Mouse (Mus musculus): ENCODE data around the gene Yes1. TPM values are rescaled to one million over a fixed set of nuclear protein-coding genes. Genes with fewer than 3 reads are reported as not detected.

Gene Yes1
- total and polyA plus RNA-seq, 3 experiments, result 2.0 to 4.1 (median 2.2) TPM

DNA sequence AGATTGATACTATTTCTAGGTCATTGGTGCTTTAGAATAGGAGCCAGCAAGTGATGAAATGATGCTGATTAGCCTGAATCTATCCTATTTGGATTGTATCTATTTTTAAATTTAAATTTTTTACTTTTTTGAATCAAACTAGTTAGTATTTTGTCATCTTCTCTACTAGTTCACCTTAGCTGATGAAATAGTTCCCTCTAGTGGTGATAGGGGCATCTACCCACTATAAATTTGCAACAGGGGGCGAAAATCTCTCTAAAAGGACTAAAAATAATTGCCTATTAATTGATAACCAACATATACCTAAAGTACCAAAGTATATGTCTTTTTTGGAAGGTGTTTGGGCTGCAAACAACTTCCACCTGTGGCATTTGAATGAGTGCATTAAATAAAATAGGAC, 46.4 kb downstream of the Yes1 start (continued):
- no peak for TF ChIP-seq MXI1 (IDR thresholded peaks at IDR 0.05; ENCODE audit: low read depth, low read length)
- TF ChIP-seq E2F4 (IDR thresholded peaks at IDR 0.05; ENCODE audit: insufficient replicate concordance, low read depth, low read length), result no peak
- TF ChIP-seq PAX5 (IDR thresholded peaks at IDR 0.05; ENCODE audit: low read length), result no peak
- TF ChIP-seq MYC (IDR thresholded peaks at IDR 0.05; ENCODE audit: low read depth, low read length), result no peak
- TF ChIP-seq UBTF (IDR thresholded peaks at IDR 0.05; ENCODE audit: low read depth, low read length), result no peak
- TF ChIP-seq NRF1 (IDR thresholded peaks at IDR 0.05; ENCODE audit: low read depth, low read length), result no peak
- TF ChIP-seq RAD21 (IDR thresholded peaks at IDR 0.05; ENCODE audit: low read depth, low read length), result peak; percentile 88

DNA sequence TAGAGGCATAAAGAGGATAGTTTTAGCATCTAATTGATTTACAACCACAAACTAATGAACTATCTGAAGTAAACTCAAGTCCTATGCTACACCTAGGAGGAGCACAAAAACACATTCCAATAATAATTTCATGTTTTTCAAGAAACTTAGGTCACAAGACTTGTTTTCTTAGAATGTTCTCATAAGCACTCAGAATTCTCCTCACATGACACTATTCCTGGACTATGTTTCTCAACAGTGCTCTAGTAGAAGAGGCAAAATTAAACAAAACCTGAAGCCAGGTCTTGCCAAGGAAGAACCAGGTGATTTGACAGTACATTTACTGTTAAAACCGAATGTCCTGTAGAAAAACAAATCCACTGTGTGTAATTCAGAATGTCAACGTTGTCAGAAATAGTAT, 71.5 kb downstream of the Yes1 start:
- no peak for TF ChIP-seq NRF1 (IDR thresholded peaks at IDR 0.05; ENCODE audit: low read depth, low read length)
- TF ChIP-seq HCFC1 (IDR thresholded peaks at IDR 0.05; ENCODE audit: low read depth, low read length), result no peak
- no peak for TF ChIP-seq ZNF384 (IDR thresholded peaks at IDR 0.05; ENCODE audit: low read depth, low read length)
- no peak for TF ChIP-seq TBP (conservative IDR thresholded peaks at IDR 0.05; ENCODE audit: low read depth, low read length)
- no peak for TF ChIP-seq ZKSCAN1 (IDR thresholded peaks at IDR 0.05; ENCODE audit: borderline replicate concordance, low read depth, low read length)
- TF ChIP-seq RAD21 (IDR thresholded peaks at IDR 0.05; ENCODE audit: low read depth, low read length), result no peak
- TF ChIP-seq SIN3A (IDR thresholded peaks at IDR 0.05; ENCODE audit: low read length), result no peak
- TF ChIP-seq RCOR1 (conservative IDR thresholded peaks at IDR 0.05; ENCODE audit: low read depth, low read length), result no peak
- TF ChIP-seq MAFK (IDR thresholded peaks at IDR 0.05; ENCODE audit: insufficient replicate concordance, low read length), result no peak
- no peak for TF ChIP-seq POLR2AphosphoS2 (IDR thresholded peaks at IDR 0.05; ENCODE audit: low read depth, low read length)
- TF ChIP-seq EP300 (IDR thresholded peaks at IDR 0.05; ENCODE audit: low read length), result no peak
- no peak for DNase-seq (ENCODE audit: extremely low read depth)
- no peaks in the 10 kb centered on the region for H3K4me1 ChIP-seq (ENCODE audit: control insufficient read depth in 1 of 2, insufficient read depth in 2 of 2)
- dilution Hi-C loops (cut with MboI; ENCODE audit: extremely low pct_ligation_motif_present, extremely low pct_unique_long_range_greater_than_20kb, low sequenced_read_pairs) (no loop called here), in situ Hi-C loops (cut with MboI; ENCODE audit: low pct_ligation_motif_present, low pct_unique_long_range_greater_than_20kb, low sequenced_read_pairs) (no loop called here)
- H3K79me2 ChIP-seq (replicated peaks; ENCODE audit: control insufficient read depth, extremely low read depth, insufficient read depth, poor library complexity, severe bottlenecking), result no peaks in the 10 kb centered on the region
- no peak overlapping the region for H3K9ac ChIP-seq (ENCODE audit: insufficient read depth, low read depth)
- H3K27me3 ChIP-seq (replicated peaks), result no peaks in the 10 kb centered on the region
- peaks cover 0 to 9% of the 10 kb centered on the region in 2 experiments for H3K36me3 ChIP-seq (replicated peaks in 1 of 2; ENCODE audit: control insufficient read depth in 1 of 2, insufficient read depth in 1 of 2, low read length in 1 of 2)
- H3K4me2 ChIP-seq (ENCODE audit: insufficient read depth, low read depth, poor library complexity, severe bottlenecking), result no peak overlapping the region
- H3K27ac ChIP-seq (ENCODE audit: insufficient read depth, low read depth), result no peak overlapping the region
- H3K9me3 ChIP-seq (replicated peaks; ENCODE audit: low read length), result no peaks in the 10 kb centered on the region
- no peak overlapping the region for H3K4me3 ChIP-seq (replicated peaks in 1 of 3; ENCODE audit: low read depth in 2 of 3, low read length in 2 of 3, poor library complexity in 1 of 3)

DNA sequence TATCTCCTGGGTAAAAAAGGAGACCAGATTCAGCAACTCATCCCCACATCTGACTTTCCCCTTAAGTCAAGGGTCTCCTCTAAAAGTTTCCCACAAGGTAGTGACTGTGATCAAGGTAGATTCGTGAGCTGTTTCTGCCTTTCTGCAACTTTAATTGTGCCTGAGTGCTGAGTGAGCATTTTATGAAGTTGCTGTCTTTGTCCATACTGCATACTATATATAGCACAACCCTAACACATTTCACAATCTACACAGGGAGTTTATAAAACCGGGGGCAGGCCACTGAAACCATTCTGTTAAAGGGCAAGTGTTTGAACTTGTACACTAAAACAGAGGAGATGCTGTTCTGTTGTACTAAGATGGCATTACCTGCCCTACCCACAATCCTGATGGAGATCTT, 82.4 kb downstream of the Yes1 start:
- H3K9ac ChIP-seq (ENCODE audit: insufficient read depth, low read depth), result no peak overlapping the region
- in situ Hi-C loops (cut with MboI; ENCODE audit: low pct_ligation_motif_present, low pct_unique_long_range_greater_than_20kb, low sequenced_read_pairs) (no loop called here), dilution Hi-C loops (cut with MboI; ENCODE audit: extremely low pct_ligation_motif_present, extremely low pct_unique_long_range_greater_than_20kb, low sequenced_read_pairs) (no loop called here)
- TF ChIP-seq CHD1 (IDR thresholded peaks at IDR 0.05; ENCODE audit: low read depth, low read length), result no peak
- no peak for TF ChIP-seq IRF4 (IDR thresholded peaks at IDR 0.05; ENCODE audit: low read depth, low read length)
- no peak for TF ChIP-seq RAD21 (IDR thresholded peaks at IDR 0.05; ENCODE audit: low read depth, low read length)
- no peak for TF ChIP-seq MXI1 (IDR thresholded peaks at IDR 0.05; ENCODE audit: low read depth, low read length)
- TF ChIP-seq MAX (IDR thresholded peaks at IDR 0.05; ENCODE audit: low read length), result no peak
- no peak for TF ChIP-seq SMC3 (IDR thresholded peaks at IDR 0.05; ENCODE audit: low read depth, low read length)
- no peak for TF ChIP-seq JUND (conservative IDR thresholded peaks at IDR 0.05; ENCODE audit: low read depth, low read length)
- no peak for TF ChIP-seq CHD2 (IDR thresholded peaks at IDR 0.05; ENCODE audit: low read length)
- no peak for TF ChIP-seq USF1 (IDR thresholded peaks at IDR 0.05; ENCODE audit: low read depth, low read length)
- H3K36me3 ChIP-seq (replicated peaks in 1 of 2; ENCODE audit: control insufficient read depth in 1 of 2, insufficient read depth in 1 of 2, low read length in 1 of 2), result no peaks in the 10 kb centered on the region
- H3K4me1 ChIP-seq (ENCODE audit: control insufficient read depth in 1 of 2, insufficient read depth in 2 of 2), result no peaks in the 10 kb centered on the region
- no peaks in the 10 kb centered on the region for H3K79me2 ChIP-seq (replicated peaks; ENCODE audit: control insufficient read depth, extremely low read depth, insufficient read depth, poor library complexity, severe bottlenecking)
- no peak for DNase-seq (ENCODE audit: extremely low read depth)
- H3K4me3 ChIP-seq (replicated peaks in 1 of 3; ENCODE audit: low read depth in 2 of 3, low read length in 2 of 3, poor library complexity in 1 of 3), result no peak overlapping the region
- H3K9me3 ChIP-seq (replicated peaks; ENCODE audit: low read length), result peaks cover 9% of the 10 kb centered on the region
- H3K27me3 ChIP-seq (replicated peaks), result no peaks in the 10 kb centered on the region
- H3K4me2 ChIP-seq (ENCODE audit: insufficient read depth, low read depth, poor library complexity, severe bottlenecking), result no peak overlapping the region
- no peak overlapping the region for H3K27ac ChIP-seq (ENCODE audit: insufficient read depth, low read depth)
